Mouse (Mus musculus) c-Kit-positive CD71-negative TER-119-negative erythroid progenitor cells, embryonic 14.5 days (primary cell): ENCODE data around the gene Igf2bp2.

ENCODE experiments used
- DNase-seq: peaks from one replicate; pipeline ENCODE4 v3.0.0-alpha.2; 2013; ENCODE audit warnings: low read depth

Igf2bp2 gene

DNA sequence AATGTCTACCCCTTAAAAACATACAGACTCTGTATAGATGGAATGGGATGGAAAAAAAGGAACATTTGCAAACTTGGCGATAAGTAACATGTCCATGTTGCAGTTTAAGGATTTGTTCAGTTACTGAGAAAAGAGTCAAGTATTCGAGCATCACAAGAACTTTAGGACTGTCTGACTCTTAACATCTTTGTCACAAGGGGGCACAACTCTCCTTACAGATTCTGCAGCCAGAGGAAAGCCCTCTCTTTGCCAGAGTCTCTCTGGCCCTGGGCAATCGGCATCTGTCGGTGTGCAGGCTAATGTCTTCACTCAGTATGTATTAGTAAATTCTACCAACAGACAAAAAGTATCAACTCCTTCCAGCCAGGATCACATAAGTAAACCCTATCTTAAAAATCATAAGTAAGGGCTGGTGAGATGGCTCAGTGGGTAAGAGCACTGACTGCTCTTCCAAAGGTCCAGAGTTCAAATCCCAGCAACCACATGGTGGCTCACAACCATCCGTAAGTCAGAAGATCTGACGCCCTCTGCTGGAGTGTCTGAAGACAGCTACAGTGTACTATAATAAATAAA, 57.0 kb downstream of the Igf2bp2 start:
- DNase-seq: no peak

DNA sequence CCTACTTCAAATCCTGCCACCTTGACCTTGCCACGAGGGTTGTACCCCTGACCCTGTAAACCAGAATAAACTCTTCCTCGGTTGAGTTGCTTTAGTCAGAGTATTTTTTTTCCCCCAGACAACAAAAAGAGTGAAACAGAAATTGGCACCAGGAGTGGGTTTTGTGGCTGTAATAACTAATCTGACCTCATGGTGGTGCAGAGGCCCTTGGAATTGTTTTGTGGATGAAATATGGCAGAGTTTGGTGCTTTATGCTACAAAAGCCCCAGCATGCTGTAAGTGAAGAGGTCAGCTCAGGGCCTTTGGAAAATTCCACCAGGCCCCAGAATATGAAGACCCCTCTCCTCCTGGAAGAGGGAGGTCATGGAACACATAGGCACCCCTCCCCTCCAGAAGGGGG, 63.0 kb downstream of the Igf2bp2 start:
- DNase-seq: no peak

DNA sequence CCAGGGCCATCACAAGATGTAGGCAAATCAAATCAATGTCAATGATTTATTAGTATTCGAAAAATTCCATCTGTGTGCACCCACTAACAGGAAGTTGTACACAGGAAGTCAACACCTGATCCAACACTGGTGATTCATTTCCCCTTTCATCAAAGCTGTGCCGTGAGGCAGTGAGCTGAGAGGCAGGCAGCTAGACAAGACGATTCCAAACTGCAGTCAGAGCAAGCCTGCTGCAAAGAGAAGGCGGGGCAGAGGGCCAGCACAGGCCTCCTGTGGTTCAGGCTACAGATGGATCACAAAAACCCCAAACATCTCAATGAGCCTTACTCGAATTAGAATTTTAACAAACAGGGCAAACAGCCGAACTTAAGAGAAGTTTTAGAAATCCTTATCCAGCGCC, 65.4 kb downstream of the Igf2bp2 start:
- no peak for DNase-seq

DNA sequence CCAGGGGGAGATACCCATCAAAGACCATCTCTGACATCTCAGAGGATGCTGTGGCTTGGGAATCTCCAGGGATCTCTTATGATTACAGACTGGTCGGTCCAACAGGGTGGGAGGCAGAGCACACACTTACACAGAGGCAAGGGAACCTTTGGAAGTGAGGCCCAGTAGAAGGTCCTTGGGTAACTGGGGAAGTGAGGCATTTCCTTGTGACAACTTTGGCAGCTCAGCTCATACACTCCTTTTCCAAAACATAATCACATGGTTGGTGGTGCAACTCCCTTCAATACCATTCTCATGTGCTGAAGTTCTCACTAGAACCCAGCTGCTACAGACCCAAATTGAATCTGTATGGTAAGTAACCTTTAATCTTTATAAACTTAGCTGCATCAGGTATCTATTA, 67.3 kb downstream of the Igf2bp2 start:
- no peak for DNase-seq

DNA sequence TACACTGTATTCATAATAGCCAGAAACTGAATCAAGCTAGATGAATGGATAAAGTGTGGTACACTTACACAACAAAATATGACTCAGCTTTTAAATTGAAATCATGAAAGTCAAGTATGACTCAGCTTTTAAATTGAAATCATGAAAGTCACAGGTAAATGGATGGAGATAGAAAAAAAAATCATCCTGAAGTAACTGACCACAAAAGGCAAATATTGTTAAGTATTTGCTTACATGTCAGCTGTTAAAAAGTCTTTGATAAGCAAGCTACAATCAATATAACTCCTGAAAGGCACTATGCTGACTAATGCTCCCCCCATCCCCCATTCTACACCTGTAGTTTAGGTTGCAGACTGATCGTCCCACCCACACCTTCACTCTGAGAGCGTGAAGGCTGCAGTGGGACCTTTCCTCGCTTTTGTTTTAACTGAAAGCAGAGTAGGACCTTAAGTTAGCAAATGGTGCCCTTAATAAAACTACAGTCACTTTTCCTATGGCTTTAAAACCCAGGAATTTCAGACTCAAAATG, 71.8 kb downstream of the Igf2bp2 start:
- DNase-seq: no peak

DNA sequence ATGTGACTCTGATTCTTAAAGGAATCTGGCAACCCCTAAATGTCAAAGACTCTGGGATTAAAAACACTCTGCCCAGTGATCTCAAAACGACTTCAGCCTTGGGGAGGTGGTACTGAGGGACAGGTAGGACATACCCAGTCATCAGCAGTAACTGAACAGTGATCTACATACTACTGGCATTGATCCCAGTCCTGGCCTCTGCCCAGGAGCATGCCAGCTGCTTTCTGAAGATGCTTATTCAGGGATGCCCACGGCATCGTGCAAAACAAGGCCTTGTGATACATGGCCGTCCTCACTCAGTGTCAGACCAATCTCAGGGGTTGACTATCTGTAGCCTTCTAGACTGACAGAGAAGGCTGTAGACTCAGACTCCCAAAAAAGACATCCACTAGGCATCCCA, 77.7 kb downstream of the Igf2bp2 start:
- DNase-seq: no peak

DNA sequence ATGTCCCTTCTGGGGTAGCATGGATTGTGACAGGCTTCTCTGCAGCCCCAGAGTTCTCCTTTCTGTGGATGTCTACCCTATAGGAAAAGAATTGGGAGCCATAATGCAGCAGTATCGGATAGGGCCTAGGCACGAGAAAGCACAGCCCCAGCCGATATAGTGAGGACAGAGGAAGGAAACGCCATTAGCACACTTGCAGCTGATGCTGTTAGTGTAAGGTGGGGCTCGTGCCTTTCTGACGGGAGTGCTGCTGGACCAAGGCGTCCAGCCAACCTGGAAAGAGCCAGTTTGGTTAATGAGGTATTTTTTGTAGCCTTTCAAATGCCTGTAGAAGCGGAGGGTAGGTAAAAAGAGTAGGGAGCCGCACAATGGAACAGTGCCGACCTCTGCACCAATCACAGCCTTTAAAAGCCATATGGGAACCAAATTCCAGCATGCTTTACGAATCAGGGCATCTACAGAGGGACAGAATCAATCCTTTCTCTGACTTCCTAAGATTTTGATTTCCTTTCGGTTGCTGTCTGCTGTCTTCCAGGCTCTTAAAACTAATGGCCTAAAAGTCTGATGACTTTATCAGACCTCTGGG, 82.9 kb downstream of the Igf2bp2 start:
- no peak for DNase-seq

DNA sequence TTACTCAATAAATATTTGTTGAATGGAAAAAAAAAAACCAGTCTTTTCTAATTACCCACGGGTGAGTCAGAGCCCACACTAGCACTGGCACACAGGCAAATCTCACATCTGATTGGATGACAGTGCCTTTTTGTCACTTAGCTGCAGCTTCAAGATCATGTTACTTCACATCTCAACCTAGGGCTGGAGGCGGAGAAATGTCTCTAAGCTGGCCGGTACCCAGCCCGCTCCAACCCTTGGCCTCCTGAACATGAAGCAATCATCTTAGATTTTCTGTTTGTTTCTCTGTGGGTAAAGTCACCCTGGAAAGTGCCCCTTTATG, 86.5 kb downstream of the Igf2bp2 start:
- DNase-seq: no peak

DNA sequence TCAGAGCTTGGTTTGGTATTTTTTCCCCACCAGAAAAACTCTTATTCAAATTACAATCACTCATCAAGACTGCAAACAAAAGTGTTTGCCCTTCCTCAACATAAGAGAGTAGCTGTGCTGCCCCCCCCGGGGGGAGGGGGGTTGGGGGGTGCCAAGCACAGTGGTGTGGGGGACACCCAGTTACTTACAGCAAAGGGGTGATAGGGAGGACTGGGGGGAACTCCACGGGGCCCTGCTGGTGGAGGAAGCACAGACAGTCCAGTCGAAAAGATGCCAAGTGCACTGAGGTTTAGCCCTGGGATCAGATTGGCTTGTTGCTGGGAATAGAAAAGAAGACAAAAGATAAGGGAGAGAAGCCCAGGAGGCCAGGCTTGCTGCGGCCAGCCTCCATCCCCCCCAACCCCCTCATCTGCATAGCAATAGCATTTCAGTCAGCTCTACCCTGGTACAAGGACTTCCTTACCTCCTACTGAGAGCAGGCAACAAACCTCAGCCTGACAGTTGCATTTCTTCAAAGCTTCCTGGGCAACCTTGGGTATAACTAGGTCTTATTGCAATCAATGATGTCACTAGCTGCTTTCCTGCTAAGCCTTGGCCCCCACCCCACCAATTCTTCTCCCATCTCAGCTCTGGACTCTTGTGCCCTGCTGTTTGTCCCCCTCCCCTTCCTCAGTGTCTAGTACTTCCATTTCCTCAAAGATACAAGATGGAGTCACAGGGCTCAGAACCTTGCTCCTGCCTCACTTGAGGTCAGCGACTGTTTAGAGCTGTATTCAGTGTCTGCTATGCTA, 87.1 kb downstream of the Igf2bp2 start:
- no peak for DNase-seq

DNA sequence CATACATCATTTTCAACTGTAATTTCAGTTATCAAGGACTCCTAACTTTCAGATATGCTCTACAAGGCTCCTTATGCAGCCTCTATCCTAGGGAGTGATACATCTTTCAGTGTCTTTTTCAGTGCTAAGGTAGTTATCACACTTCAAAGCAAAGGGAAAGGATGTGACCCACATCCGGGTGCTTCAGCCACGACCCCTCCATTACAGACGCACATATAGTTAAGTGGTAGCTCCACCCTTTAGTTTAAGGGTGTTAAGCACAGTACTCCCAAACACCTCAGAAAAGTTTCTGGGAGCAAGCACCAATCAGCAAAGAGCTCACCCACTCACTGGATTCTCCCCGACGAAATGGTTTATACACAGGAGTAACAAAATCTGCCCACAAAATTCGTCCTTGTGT, 88.0 kb downstream of the Igf2bp2 start:
- DNase-seq: no peak

DNA sequence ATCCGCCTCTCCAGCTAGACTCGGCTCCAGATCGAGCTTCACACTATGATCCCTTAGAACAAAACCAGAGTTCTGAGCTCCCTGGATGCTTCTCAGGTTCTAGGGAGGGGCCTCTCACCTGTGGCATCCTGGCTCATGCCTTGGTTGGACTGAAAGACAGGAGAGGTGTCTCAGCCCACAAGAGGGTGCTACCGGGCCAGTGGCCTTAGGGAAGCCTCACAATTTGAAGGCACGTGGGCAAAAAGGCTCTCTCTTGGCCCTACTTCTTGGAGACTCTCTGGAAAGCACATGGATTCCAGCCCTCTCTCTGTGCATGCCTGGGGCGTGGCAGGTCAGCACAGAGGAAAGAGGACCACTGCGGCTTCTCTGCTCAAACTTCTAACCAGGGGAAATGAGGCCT, 91.7 kb downstream of the Igf2bp2 start:
- DNase-seq: no peak

DNA sequence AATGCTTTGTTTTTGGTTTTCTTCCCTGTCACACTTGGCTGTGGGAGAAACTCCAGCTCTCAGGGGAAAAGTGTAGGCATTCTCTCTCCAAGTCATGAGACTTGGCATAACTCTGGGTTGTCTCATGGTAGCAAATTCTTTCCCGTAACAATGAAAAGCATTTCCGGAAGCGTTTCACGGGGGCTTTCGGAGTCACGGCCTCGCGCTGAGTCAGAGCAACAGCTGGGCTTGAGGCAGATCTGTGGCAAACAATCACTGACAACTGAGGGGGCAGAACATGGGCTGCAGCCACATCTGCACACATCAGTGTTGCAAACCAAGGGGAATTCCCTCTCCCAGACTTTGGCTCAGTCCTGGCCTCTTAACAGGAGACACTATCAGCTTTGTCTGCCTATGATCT, 95.7 kb downstream of the Igf2bp2 start:
- DNase-seq: no peak

DNA sequence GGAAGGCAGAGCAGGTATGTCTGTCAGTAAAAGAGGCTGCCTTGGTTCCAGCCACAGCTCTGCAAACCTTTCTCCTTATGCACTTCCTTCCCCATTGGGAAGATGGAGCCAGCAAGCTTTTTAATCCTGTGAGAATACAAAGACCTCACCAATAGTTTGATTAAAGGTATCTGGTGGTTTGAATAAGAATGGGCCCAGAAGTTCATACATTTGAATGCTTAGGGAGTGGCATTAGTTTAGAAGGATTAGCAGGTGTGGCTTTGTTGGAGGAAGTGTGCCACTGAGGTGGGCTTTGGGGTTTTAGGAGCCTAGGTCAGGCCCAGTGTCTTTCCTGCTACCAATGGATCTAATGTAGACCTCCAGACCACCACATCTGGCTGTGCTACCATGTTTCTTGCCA, 97.6 kb downstream of the Igf2bp2 start:
- no peak for DNase-seq

DNA sequence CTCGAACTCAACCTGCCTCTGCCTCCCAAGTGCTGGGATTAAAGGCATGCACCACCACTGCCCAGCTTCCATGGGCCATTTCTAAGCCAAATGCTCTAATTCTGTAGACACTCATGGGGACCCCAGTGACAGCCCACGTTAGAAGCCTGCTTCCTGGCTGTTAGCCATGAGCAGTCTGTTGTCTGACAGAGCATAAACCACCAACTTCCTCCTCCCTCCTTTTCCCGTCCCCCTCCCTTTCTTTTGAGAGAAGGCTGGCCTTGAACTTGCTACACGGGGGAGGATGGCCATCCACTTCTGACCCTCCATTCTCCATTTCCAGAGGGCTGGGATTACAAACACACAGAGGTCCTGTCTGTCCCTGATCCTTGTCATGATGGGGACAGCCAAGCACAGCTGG, 100.8 kb downstream of the Igf2bp2 start:
- DNase-seq: no peak

DNA sequence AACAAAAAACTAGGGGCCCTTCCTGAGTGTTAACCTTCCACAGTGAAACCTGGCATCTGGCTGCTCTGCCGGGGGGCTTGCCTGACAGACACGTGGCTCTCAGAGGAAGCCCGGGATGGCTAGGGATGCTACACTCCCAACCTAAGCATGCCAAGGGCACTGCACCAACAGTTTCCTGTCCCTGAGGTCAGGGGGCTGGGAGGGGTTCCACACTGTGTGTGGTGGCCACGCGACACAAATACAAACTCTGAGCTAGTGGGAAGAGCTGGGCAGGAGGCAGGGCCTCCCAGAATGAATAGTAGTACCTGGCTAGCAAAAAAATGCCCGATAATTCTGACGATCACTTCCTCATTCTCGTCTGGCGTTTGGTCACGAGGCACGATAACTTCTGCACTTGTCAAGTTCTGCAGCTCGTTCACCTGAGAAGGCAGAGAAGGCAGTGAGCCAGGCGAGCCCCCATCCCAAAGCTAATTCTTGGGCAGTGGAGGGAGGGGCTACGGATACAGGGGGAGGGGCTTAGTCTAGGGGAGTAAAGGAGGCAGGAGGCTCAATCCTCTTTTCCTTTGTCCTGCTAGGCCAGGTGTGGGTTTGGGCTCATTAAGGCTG, 101.4 kb downstream of the Igf2bp2 start:
- DNase-seq: no peak

DNA sequence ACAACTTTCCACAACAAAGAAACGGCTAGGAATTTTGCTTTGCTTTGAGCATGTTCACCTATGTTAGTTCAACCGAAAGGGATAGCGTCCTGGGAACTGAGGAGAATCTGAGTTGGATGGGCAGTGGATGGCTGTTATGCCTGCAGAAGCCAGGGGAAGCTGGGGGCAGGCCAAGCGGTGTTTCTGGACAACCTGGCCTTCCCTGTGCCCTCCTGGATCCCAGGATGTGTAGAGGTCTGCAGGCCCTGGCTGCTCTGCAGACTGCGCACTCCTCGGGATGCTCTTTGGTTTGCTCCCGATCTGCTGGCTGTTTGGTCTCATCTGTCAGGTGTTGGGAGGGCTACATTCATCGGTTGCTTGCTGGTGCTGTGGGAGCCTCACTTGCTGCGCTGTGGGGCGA, 102.7 kb downstream of the Igf2bp2 start:
- DNase-seq: no peak

DNA sequence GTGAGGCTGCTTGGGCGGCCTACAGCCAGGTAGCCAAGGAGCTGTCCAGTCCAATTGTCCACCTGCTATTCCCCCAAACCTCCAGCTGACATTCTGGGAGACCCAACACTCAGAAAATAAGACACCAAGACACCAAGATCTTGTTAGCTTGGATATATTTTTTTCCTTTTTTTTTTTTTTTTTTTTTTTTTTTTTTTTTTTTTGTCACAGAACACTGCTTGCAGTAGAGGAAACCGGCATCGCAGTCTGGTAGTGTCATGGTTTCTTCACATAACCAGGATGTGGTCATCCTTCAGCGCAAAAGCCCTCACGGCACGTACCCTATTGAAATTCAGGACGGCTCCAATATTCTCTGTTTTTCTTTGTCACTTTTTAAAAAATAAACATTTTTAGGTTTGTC, 104.2 kb downstream of the Igf2bp2 start:
- no peak for DNase-seq

DNA sequence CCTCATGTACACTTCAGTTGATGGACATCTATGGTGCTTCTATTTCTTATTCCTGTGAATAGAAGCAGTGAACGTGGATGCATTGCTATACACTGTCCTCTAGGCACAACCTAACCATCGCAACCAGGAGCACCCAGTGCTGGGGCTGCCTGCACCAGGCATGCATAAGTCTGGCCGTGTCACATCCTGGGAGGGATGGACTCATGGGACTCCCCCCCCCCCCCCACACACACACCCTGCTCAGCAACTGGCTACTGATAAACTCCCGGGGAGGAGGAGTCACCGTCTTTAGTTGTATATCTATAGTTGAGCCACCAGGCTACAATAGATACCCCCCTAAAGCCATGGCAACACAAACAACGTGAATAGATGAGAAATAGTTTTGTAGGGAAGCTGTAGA, 105.6 kb downstream of the Igf2bp2 start:
- DNase-seq: no peak

DNA sequence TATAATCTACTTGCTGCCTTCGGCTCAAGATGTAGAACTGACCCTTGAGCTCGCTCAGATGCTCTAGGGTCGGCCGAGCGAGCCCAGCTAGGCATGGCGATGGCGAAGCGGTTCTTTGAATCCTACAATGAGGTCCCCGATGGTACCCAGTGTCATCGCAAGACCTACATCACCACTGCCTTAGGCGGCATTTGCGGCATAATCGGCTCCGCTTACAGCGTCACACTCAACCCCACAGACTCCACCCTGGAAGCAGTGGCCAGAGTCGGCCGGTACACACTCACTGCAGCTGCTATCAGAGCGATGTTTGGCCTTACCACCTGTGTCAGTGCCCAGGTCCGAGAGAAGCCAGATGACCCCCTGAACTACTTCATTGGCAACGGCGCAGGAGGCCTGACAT, 109.7 kb downstream of the Igf2bp2 start:
- DNase-seq: no peak

DNA sequence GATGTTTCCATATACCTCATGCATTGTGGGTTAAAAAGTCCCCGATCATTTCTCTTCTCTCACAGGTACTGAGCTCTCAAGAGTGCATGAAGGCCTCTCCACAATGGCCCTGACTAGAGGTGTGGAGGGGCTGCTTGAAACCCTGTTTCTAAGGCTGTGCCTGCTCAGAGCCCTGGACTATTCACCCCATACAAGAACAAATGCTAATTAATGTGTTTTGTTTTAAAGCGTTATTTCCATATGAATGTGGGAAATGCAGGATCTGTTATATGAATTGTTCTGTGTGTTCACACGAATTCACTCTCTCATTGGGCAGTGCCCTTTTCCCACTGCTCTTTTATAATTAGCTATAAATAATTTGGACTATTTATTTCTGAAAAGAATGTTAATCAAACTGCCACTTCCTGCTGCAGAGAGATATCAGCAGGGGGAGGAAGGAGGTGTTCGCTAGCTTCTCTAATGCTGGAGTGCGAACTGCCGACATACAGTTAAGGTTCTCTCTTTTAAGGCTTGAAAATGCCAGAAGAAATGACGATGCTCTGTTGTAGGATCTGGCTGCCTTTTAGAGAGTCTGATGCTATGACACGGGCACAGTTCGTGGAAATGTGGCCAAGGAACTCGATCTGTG, 116.2 kb downstream of the Igf2bp2 start:
- no peak for DNase-seq

DNA sequence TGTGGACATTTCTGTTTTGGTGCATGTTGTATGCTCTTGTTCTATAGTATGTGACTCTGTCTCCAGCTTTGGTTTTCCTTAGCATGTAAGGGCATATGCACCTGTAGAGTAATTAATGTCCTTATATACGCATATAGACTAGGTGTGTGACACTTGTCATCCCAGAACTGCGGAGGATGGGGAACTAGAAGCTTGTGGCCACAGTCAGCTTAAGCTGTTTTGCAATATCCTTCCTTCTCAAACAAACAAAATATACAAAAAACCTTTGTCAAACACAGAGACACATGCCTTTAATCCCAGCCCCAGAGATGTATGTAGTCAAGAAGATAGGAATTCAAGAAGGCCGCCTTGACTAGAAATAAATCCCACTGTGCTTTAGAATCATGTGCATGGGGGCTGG, 117.2 kb downstream of the Igf2bp2 start:
- no peak for DNase-seq

DNA sequence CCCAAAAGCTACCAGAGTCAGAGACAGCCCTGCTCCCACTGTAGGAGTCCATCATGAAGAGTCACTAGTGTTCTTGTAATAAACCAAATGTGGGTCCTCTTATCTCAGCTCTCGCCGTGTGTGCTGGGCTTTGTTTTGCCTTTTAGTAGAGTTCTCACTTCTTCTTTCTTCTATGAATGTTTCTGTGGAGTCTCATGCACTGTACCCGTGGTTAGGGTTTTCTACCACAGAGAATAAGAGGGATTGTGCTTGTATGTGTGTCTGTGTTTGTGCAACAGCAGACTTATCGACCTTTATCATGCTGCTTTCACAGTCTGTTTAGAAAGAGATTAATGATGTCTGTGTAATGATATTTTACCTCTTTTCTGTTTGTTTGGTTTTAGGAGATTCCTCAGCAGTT, 119.3 kb downstream of the Igf2bp2 start:
- no peak for DNase-seq

DNA sequence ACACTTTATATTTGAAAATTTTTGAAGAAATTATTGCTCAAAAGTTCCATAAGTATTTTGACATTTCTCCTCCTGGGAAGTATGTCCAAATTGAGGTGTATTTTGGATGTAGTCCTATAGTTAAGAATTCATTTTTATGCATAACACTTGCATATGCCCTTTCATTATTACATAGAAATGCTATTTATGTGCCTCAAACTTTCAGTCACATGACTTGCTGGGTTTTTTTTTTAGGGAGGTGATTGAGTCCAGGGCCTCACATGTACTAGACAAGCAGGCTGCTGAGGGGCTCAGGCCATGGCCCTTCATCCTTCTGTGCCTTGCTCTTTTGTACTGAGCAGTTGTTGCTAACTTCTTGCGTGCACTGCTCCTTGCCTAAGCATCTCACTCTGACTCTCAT, 123.1 kb downstream of the Igf2bp2 start:
- no peak for DNase-seq
